Mouse (Mus musculus) lung, postnatal 0 days (tissue): ENCODE measurements around the gene Mgat5b. TPM values are rescaled to one million over a fixed set of nuclear protein-coding genes. Genes with fewer than 3 reads are reported as not detected.

ENCODE experiments used
- ATAC-seq: fragments of 200-750 bp; cut with Nextera tagmentation; 2 replicates; pipeline ENCODE4 v1.8.0; 2017; ENCODE audit warnings: moderate library complexity
- DNase-seq: peaks from one replicate; pipeline ENCODE4 v3.0.0-alpha.2; 2016; ENCODE audit warnings: low spot score
- H3K27ac ChIP-seq: fragments of 300-500 bp; sonication (generic); 2 replicates; pipeline ENCODE4 v1.5.1; 2014; ENCODE audit warnings: antibody characterized with exemption, mild to moderate bottlenecking, low read length, mixed read lengths
- H3K27me3 ChIP-seq: fragments of 300-500 bp; sonication (generic); replicated peaks from 2 replicates; pipeline ENCODE4 v1.6.1; 2014; ENCODE audit warnings: low read length, mixed read lengths; ENCODE audit not compliant: insufficient read depth
- H3K36me3 ChIP-seq: fragments of 300-500 bp; sonication (generic); 2 replicates; pipeline ENCODE4 v1.6.1; 2014; ENCODE audit warnings: low read length, mixed read lengths; ENCODE audit not compliant: insufficient read depth
- H3K4me1 ChIP-seq: fragments of 300-500 bp; sonication (generic); 2 replicates; pipeline ENCODE4 v1.6.1; 2014; ENCODE audit warnings: antibody characterized with exemption, low read depth, low read length, mixed read lengths; ENCODE audit not compliant: insufficient read depth
- H3K4me2 ChIP-seq: fragments of 300-500 bp; sonication (generic); replicated peaks from 2 replicates; pipeline ENCODE4 v1.6.1; 2014; ENCODE audit warnings: low read depth, mild to moderate bottlenecking, low read length, moderate library complexity, mixed read lengths
- H3K4me3 ChIP-seq: fragments of 300-500 bp; sonication (generic); 2 replicates; pipeline ENCODE4 v1.5.1; 2014; ENCODE audit warnings: low read depth, low read length
- H3K9ac ChIP-seq: fragments of 300-500 bp; sonication (generic); replicated peaks from 2 replicates; pipeline ENCODE4 v1.6.1; 2014; ENCODE audit warnings: low read depth, mild to moderate bottlenecking
- H3K9me3 ChIP-seq: fragments of 300-500 bp; sonication (generic); 2 replicates; pipeline ENCODE4 v1.6.1; 2016; ENCODE audit warnings: low read length, mixed read lengths
- CTCF ChIP-seq: IDR thresholded peaks from 2 replicates; pipeline ENCODE4 v1.5.1; 2016; ENCODE audit warnings: antibody characterized with exemption, mild to moderate bottlenecking
- EP300 ChIP-seq: IDR thresholded peaks from 2 replicates; pipeline ENCODE4 v1.6.1; 2016; ENCODE audit warnings: antibody characterized with exemption, mild to moderate bottlenecking, control low read depth
- WGBS: fragments of 180-500 bp; shearing (Covaris S2); extraction: QIAGEN DNeasy Blood & Tissue Kit; methylation state at CpG from one replicate; pipeline ENCODE4 v1.1.7; 2014; 5-methylcytosine and 5-hydroxymethylcytosine counted together
- polyA plus RNA-seq: library from polyadenylated mRNA; unstranded; fragments of >200 nt; fragmentation: Nextera tagmentation; extraction: Ambion mirVana; gene quantifications from 2 replicates; pipeline ENCODE4 v1.2.1, GENCODE M21; 2015

The Mgat5b gene
- polyA plus RNA-seq, 1 experiment from 2014 or later = not detected

- no peak for DNase-seq
- Histone ChIP-seq H3K4me1 (no peaks in the 10 kb centered on the region), H3K4me3 (no peak overlapping the region), H3K9me3 (no peaks in the 10 kb centered on the region), H3K27ac (no peak overlapping the region), H3K36me3 (no peaks in the 10 kb centered on the region), H3K27me3 (peaks cover 5% of the 10 kb centered on the region; the same call in 1 of the 2 replicates), H3K9ac (no peak overlapping the region), H3K4me2 (no peak overlapping the region)
- 15% methylated on average over 9 of the region's 9 CpGs for WGBS
- no peak for ATAC-seq
- no peak for TF ChIP-seq CTCF
- no peak for TF ChIP-seq EP300
Observed at GRCm38 (mm10) chr11:117004277-117004676, 85.6 kb downstream of the Mgat5b start.

- DNase-seq = no peak
- no peak for ATAC-seq
- Histone ChIP-seq H3K4me3 (no peak overlapping the region), H3K9me3 (no peaks in the 10 kb centered on the region; the same call in 1 of the 2 replicates), H3K27me3 (no peaks in the 10 kb centered on the region), H3K4me2 (no peak overlapping the region), H3K9ac (no peak overlapping the region), H3K36me3 (no peaks in the 10 kb centered on the region), H3K27ac (no peak overlapping the region), H3K4me1 (no peaks in the 10 kb centered on the region)
- 54% methylated on average over 4 of the region's 4 CpGs for WGBS
- no peak for TF ChIP-seq CTCF
- no peak for TF ChIP-seq EP300
Observed at GRCm38 (mm10) chr11:117017462-117017861, 98.8 kb downstream of the Mgat5b start.

DNA sequence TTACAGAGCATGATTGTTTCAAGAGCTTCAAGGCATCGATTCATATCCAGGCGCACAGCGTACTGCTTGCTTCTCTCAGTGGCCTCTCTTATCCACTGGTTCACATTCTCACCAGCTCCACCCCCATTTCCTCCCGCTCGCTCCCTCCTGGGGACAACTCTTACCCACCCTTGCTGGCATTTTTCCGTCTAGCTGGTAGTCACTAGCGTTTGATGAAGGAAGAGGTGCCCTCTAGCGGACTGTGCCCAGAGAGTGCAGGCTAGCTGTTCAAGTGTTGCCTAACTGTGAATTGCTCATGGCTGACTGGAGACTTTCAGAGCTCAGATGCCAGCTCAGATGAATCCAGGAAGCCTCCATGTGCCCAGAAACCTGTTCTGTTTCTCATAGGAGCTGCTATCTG is 99.7 kb downstream of the Mgat5b start:
- 2% methylated on average over 8 of the region's 8 CpGs for WGBS
- no peak overlapping the region; the same call in 1 of the 2 replicates for H3K4me2 ChIP-seq
- peak; percentile 96 for DNase-seq
- no peaks in the 10 kb centered on the region for H3K4me1 ChIP-seq
- no peaks in the 10 kb centered on the region for H3K9me3 ChIP-seq
- ATAC-seq = peak; percentile 84
- TF ChIP-seq CTCF (peak; percentile 90), EP300 (no peak)
- no peaks in the 10 kb centered on the region for H3K27me3 ChIP-seq
- H3K36me3 ChIP-seq = no peaks in the 10 kb centered on the region
- no peak overlapping the region for H3K27ac ChIP-seq
- no peak overlapping the region for H3K9ac ChIP-seq
- H3K4me3 ChIP-seq = no peak overlapping the region

GRCm38 (mm10) chr11:117021026-117021425 is 102.4 kb downstream of the Mgat5b start:
- no peak overlapping the region for H3K27ac ChIP-seq
- H3K27me3 ChIP-seq = no peaks in the 10 kb centered on the region
- no peak overlapping the region for H3K4me2 ChIP-seq
- no peaks in the 10 kb centered on the region for H3K4me1 ChIP-seq
- H3K36me3 ChIP-seq = no peaks in the 10 kb centered on the region
- H3K9ac ChIP-seq = no peak overlapping the region
- no peak overlapping the region for H3K4me3 ChIP-seq
- DNase-seq (no peak), ATAC-seq (no peak)
- 76% methylated on average over 2 of the region's 2 CpGs for WGBS
- TF ChIP-seq CTCF = no peak
- no peak for TF ChIP-seq EP300
- H3K9me3 ChIP-seq = no peaks in the 10 kb centered on the region

DNA sequence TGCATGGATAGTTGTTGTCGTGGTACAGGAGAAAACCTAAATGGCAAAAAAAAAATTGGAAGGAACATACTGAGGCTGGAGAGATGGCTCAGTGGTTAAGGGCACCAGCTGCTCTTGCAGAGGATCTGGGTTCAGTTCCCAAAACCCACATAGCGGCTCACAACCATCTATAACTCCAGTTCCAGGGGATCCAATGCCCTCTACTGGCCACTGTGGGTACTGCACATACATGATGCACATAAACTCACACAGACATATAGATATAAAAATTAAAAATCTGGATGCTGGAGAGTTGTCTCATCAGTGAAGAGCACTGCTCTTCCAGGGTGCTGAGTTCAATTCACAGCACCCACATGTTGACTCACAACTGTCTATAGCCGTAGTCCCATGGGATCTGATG is 104.9 kb downstream of the Mgat5b start:
- ATAC-seq = no peak
- H3K36me3 ChIP-seq = no peaks in the 10 kb centered on the region
- H3K27ac ChIP-seq = no peak overlapping the region
- H3K4me3 ChIP-seq = no peak overlapping the region
- H3K9me3 ChIP-seq = no peaks in the 10 kb centered on the region
- peak; percentile 46 for TF ChIP-seq CTCF
- TF ChIP-seq EP300 = no peak
- no peaks in the 10 kb centered on the region for H3K4me1 ChIP-seq
- DNase-seq = no peak
- H3K27me3 ChIP-seq = no peaks in the 10 kb centered on the region
- no peak overlapping the region for H3K4me2 ChIP-seq
- H3K9ac ChIP-seq = no peak overlapping the region
- 92% methylated on average over 3 of the region's 3 CpGs for WGBS

- TF ChIP-seq CTCF = no peak
- no peaks in the 10 kb centered on the region for H3K36me3 ChIP-seq
- ATAC-seq (no peak), DNase-seq (no peak)
- no peaks in the 10 kb centered on the region for H3K9me3 ChIP-seq
- H3K27ac ChIP-seq = no peak overlapping the region
- no peak overlapping the region for H3K4me2 ChIP-seq
- WGBS = 33% methylated on average over 10 of the region's 10 CpGs
- no peaks in the 10 kb centered on the region for H3K27me3 ChIP-seq
- H3K4me1 ChIP-seq = no peaks in the 10 kb centered on the region
- H3K4me3 ChIP-seq = no peak overlapping the region
- H3K9ac ChIP-seq = no peak overlapping the region
Observed at GRCm38 (mm10) chr11:117027681-117028080, 109.0 kb downstream of the Mgat5b start.

DNA sequence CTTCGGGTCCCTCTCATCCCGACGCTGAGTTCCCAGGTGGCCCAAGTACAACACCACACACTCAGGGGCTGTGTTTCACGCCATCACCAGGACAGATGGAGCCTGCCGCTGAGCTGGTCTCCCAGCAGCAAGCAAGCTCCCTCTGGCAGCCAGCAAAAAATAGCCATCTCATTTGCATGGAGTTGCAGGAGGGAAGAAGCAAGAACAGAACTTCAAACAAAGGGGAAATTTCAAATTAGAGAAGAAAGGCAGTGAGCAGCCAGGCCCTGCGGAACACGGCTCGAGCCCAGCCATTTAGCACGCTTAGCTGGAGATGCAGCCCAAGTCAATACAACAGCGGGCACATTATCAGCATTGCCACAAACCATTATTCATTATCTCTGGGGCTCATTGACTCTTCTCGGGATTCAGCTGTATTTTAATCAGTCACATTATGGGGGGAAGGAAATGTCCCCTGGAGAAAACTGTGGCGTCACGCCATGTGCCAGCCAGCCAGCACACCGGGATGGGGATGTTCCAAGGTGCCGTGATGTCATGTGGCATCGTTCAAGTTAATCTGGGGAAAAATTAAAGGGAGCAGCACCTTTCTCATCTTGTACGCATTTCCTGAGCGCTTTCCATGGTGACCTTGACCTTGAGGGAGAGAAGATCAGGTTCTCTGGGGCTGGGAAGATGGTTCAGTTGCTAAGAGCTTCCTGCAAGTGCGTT is 110.4 kb downstream of the Mgat5b start:
- no peak overlapping the region for H3K4me3 ChIP-seq
- H3K4me2 ChIP-seq = no peak overlapping the region
- WGBS = 69% methylated on average over 19 of the region's 19 CpGs
- H3K9me3 ChIP-seq = no peaks in the 10 kb centered on the region
- no peaks in the 10 kb centered on the region for H3K4me1 ChIP-seq
- no peak overlapping the region for H3K27ac ChIP-seq
- DNase-seq = no peak
- no peak for TF ChIP-seq CTCF
- TF ChIP-seq EP300 = no peak
- ATAC-seq = no peak
- no peaks in the 10 kb centered on the region for H3K36me3 ChIP-seq
- H3K27me3 ChIP-seq = no peaks in the 10 kb centered on the region
- no peak overlapping the region for H3K9ac ChIP-seq
